Mouse (Mus musculus) common myeloid progenitor, adult 5-6 weeks (primary cell): ENCODE results near the gene Tas2r114. TPM values are rescaled to one million over a fixed set of nuclear protein-coding genes. Genes with fewer than 3 reads are reported as not detected.
A peak's percentile ranks its signal among the peaks of the same experiment; 100 is the strongest.

ENCODE experiments used
- ATAC-seq: replicated peaks from 2 replicates; pipeline ENCODE4 v1.8.0; 2016; ENCODE audit warnings: low read depth, mild to moderate bottlenecking, moderate TSS enrichment, inconsistent platforms; ENCODE audit not compliant: poor library complexity, severe bottlenecking
- total RNA-seq: library from RNA; stranded (forward); fragments of 200-1000, 187-1606 nt; gene quantifications from 2 replicates; pipeline ENCODE4 v1.2.3, GENCODE M21; 2017

Tas2r114 gene
- not detected in 2 replicates for total RNA-seq

DNA sequence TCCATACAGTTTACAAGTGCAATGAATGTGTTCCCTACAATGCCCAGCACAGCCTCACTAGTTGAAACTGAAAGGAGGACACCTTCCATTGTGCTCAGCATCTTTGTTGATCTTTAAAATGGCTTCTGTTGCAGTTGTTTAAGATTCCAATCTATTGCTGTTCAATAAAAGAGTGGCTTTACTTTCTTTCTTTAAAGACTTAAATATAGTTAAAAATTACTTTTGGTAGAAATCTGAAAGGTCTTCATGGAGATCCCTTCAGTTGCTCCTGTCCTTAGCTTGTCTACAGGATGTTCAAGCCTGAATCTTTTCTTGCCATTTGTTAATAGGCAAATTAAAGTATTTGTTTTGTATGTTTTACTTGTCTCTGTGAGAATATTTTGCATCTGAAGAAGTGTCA lies at the start of gene Tas2r114:
TSS of gene Tas2r114 (minus strand) at position 101 of the 400 bp plus-strand sequence.
- no peak for ATAC-seq

DNA sequence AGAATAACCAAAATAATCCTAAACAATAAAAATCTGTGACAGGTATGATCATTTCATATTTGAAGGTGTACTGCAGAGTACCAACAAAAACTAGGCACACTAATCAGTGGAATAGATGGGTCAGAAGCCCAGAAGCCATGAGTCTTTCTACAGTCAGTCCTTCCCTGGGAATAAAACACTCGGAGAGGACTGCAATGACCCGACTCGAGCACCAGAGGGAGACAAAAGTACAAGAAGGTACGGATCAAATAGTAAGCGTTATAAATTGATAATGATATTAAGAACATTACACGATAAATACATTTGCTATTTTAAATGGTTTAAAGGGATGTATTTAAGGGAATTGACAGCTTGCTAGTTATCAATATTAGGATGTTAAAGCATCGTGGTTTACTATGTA lies 22.9 kb upstream of the Tas2r114 start:
- peak; percentile 81 for ATAC-seq

DNA sequence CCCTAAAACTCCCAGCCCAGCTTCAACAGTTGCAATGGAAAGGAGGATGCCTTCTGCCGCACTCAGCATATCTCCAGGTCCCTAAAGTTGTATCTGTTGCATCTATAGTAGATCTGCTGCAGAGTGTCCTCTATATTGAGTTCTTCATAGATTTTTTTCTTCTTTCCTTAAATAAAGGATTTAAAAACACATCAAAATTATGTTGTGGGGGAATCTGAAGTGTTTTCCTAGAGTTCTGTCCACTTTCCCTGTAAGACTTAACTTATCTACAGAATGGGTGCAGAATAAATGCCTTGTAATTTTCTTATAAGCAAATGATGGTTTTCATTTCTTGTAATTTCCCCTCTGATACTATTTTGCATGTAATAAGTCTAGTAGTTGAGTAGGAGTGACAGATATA lies 2.5 kb downstream of the Tas2r114 start, which contains the start of gene Tas2r105:
TSS of gene Tas2r105 (minus strand) at position 101 of the 400 bp plus-strand sequence.
- no peak for ATAC-seq

DNA sequence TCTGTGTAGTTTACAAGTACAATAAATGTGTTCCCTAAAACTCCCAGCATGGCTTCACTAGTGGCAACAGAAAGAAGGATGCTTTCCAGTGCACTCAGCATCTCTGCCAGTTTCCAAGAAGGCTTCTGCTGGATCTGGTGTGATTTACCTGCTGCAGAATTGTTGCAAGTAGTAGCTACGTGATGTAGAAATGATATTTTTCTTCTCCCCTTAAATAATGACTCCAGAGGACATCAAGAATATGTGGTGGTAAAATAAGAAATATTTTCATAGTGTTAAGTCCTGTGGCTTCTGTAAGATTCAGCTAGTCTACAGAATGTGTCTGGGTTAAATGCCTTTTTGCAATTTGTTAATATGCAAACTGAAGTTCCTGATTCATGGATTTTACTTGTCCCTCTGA lies 4.2 kb downstream of the Tas2r114 start, which contains the start of gene Tas2r104:
TSS of gene Tas2r104 (minus strand) at position 101 of the 400 bp plus-strand sequence.
- ATAC-seq, result no peak

DNA sequence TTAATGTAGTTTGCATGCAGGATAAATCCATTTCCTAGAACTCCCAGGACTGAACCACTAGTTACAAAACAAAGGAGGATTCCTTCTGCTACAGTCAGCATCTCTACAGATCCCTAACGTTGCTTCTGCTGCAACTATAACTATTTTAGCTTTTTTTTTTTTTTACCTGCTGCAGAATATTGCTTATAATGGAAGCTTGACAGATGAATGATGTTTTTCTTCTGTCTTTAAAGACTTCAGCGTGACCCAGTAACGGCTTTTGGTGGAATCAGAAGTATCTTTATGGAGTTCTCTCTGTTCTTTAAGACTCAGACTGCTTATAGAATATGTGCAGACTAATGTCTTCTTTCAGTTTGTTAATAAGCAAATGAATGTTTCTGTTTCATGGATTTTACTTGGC lies 11.1 kb downstream of the Tas2r114 start, which contains the start of gene Tas2r106:
TSS of gene Tas2r106 (minus strand) at position 101 of the 400 bp plus-strand sequence.
- no peak for ATAC-seq

DNA sequence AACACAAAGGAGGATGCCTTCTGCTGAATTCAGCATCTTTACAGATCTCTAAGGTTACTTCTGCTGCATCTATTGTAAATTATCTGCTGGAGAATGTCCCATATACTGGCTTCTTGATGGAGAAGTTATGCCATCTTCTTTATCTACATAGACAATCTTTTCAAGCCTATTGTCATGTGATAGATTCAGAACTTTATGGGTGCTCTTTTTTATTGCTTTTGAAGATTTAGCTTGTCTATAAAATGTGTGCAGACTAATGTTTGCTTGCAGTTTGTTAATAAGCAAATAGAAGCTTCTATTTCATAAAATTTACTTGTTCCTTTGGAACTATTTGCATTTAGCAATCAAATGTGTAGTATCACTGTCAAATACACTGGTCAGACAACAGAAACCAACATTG lies 29.8 kb downstream of the Tas2r114 start, which contains the start of gene Tas2r107:
TSS of gene Tas2r107 (minus strand) at position 101 of the 400 bp plus-strand sequence.
- ATAC-seq, result no peak

Other genes with a start within 250 kb of the Tas2r114 start
- gene 5430401F13Rik, start 203.7 kb downstream of the Tas2r114 start, total RNA-seq, result not detected in 2 replicates
- not detected in 2 replicates for gene Gm6619, start 203.7 kb downstream of the Tas2r114 start, total RNA-seq
- gene Tas2r130, start 59.2 kb downstream of the Tas2r114 start, total RNA-seq, result not detected in 2 replicates
- not detected in 2 replicates for gene Tas2r107, start 29.9 kb downstream of the Tas2r114 start, total RNA-seq
- gene Tas2r106, start 11.2 kb downstream of the Tas2r114 start, total RNA-seq, result not detected in 2 replicates
- gene Tas2r104, start 4.3 kb downstream of the Tas2r114 start, total RNA-seq, result not detected in 2 replicates
- not detected in 2 replicates for gene Tas2r105, start 2.6 kb downstream of the Tas2r114 start, total RNA-seq